Mouse (Mus musculus) kidney, adult 2 months (tissue): ENCODE results near the gene Slc3a2. TPM values are rescaled to one million over a fixed set of nuclear protein-coding genes. Genes with fewer than 3 reads are reported as not detected.
A peak's percentile ranks its signal among the peaks of the same experiment; 100 is the strongest.

Experiments used
- DNase-seq: peaks from one replicate; pipeline ENCODE4 v3.0.0; 2021
- H3K27ac ChIP-seq: fragments of 200-500 bp; 2 replicates; pipeline ENCODE4 v1.5.1; 2012; ENCODE audit warnings: low read depth, low read length, control low read depth, inconsistent platforms; ENCODE audit not compliant: insufficient read depth
- H3K27me3 ChIP-seq: fragments of 200-500 bp; replicated peaks from 2 replicates; pipeline ENCODE4 v1.6.1; 2012; ENCODE audit warnings: mild to moderate bottlenecking, moderate library complexity, low read length, inconsistent platforms; ENCODE audit not compliant: control insufficient read depth, insufficient read depth
- H3K36me3 ChIP-seq: fragments of 200-500 bp; 2 replicates; pipeline ENCODE4 v1.6.1; 2012; ENCODE audit warnings: mild to moderate bottlenecking, moderate library complexity, low read length, inconsistent platforms; ENCODE audit not compliant: control insufficient read depth, insufficient read depth
- H3K4me1 ChIP-seq: fragments of 200-500 bp; 2 replicates; pipeline ENCODE4 v1.6.1; 2011; ENCODE audit warnings: low read length; ENCODE audit not compliant: control insufficient read depth, insufficient read depth
- H3K4me3 ChIP-seq: fragments of 200-500 bp; 2 replicates; pipeline ENCODE4 v1.5.1; 2011; ENCODE audit warnings: mild to moderate bottlenecking, low read depth, low read length, control low read depth; ENCODE audit not compliant: insufficient read depth
- CTCF ChIP-seq: fragments of 200-500 bp; conservative IDR thresholded peaks from 2 replicates; pipeline ENCODE4 v1.5.1; 2011; ENCODE audit warnings: low read depth, mild to moderate bottlenecking, control low read depth, low read length, moderate library complexity, mixed read lengths; ENCODE audit not compliant: insufficient read depth, insufficient read length
- POLR2A ChIP-seq: fragments of 200-500 bp; IDR thresholded peaks from one replicate; pipeline ENCODE4 v1.6.1; 2011; ENCODE audit warnings: low read depth, low read length, control low read depth
- WGBS: fragments of 180-500 bp; shearing (Covaris S2); methylation state at CpG from one replicate; pipeline ENCODE4 v1.1.7; 2018; 5-methylcytosine and 5-hydroxymethylcytosine counted together
- polyA plus RNA-seq: library from polyadenylated mRNA; depleted of rRNA; stranded (reverse); fragments of >200 nt; gene quantifications from 2 replicates; pipeline ENCODE4 v1.2.3, GENCODE M21; 2012

Gene Slc3a2
- polyA plus RNA-seq, 1 experiment: 560 TPM

- Histone ChIP-seq H3K4me1 (peaks cover 9% of the 10 kb centered on the region; the same call in 1 of the 2 replicates), H3K27ac (peak overlapping the region; percentile 83), H3K4me3 (peak overlapping the region; percentile 81), H3K27me3 (no peaks in the 10 kb centered on the region), H3K36me3 (peaks cover 3% of the 10 kb centered on the region)
- WGBS: under 1% methylated on average over 13 of the region's 13 CpGs
- peak; percentile 91 for DNase-seq
- no peak for TF ChIP-seq CTCF
- no peak for TF ChIP-seq POLR2A
Measured at GRCm38 (mm10) chr19:8712870-8713305, 10.3 kb downstream of the Slc3a2 start.

- Histone ChIP-seq H3K27ac (peak overlapping the region; percentile 83), H3K27me3 (no peaks in the 10 kb centered on the region), H3K4me1 (peaks cover 9% of the 10 kb centered on the region; the same call in 1 of the 2 replicates), H3K4me3 (peak overlapping the region; percentile 81), H3K36me3 (peaks cover 4% of the 10 kb centered on the region)
- 32% methylated on average over 10 of the region's 10 CpGs for WGBS
- no peak for TF ChIP-seq CTCF
- TF ChIP-seq POLR2A: no peak
- DNase-seq: no peak
Measured at GRCm38 (mm10) chr19:8711949-8712869, 11.0 kb downstream of the Slc3a2 start.

GRCm38 (mm10) chr19:8711506-8711905 lies 11.7 kb downstream of the Slc3a2 start:
- 16% methylated on average over 4 of the region's 4 CpGs for WGBS
- peaks cover 4% of the 10 kb centered on the region for H3K36me3 ChIP-seq
- H3K27ac ChIP-seq: peak overlapping the region; percentile 29

GRCm38 (mm10) chr19:8710057-8710456 lies 13.1 kb downstream of the Slc3a2 start:
- Histone ChIP-seq H3K4me3 (no peak overlapping the region), H3K4me1 (peaks cover 9% of the 10 kb centered on the region; the same call in 1 of the 2 replicates), H3K36me3 (peaks cover 4% of the 10 kb centered on the region), H3K27ac (no peak overlapping the region), H3K27me3 (no peaks in the 10 kb centered on the region)
- DNase-seq: no peak
- TF ChIP-seq POLR2A (no peak), CTCF (no peak)
- 87% methylated on average over 2 of the region's 2 CpGs for WGBS

More at GRCm38 (mm10) chr19:8711506-8711905, 11.7 kb downstream of the Slc3a2 start:
- TF ChIP-seq CTCF (no peak), POLR2A (no peak)
- H3K4me1 ChIP-seq: peaks cover 9% of the 10 kb centered on the region; the same call in 1 of the 2 replicates
- peak; percentile 43 for DNase-seq
- H3K4me3 ChIP-seq: peak overlapping the region; percentile 40; the same call in 1 of the 2 replicates
- no peaks in the 10 kb centered on the region for H3K27me3 ChIP-seq

- Histone ChIP-seq H3K4me1 (peaks cover 9% of the 10 kb centered on the region; the same call in 1 of the 2 replicates), H3K4me3 (no peak overlapping the region), H3K27me3 (no peaks in the 10 kb centered on the region), H3K36me3 (peaks cover 4% of the 10 kb centered on the region), H3K27ac (no peak overlapping the region)
- DNase-seq: no peak
- TF ChIP-seq CTCF (no peak), POLR2A (no peak)
- 90% methylated on average over 8 of the region's 8 CpGs for WGBS
Measured at GRCm38 (mm10) chr19:8708954-8709353, 14.2 kb downstream of the Slc3a2 start.

- no peak overlapping the region for H3K27ac ChIP-seq
- H3K27me3 ChIP-seq: no peaks in the 10 kb centered on the region
- no peak overlapping the region for H3K4me3 ChIP-seq
- peaks cover 4% of the 10 kb centered on the region for H3K36me3 ChIP-seq
- TF ChIP-seq POLR2A (no peak), CTCF (no peak)
- 78% methylated on average over 7 of the region's 7 CpGs for WGBS
- DNase-seq: no peak
- peaks cover 8% of the 10 kb centered on the region for H3K4me1 ChIP-seq
Measured at GRCm38 (mm10) chr19:8706930-8707329, 16.2 kb downstream of the Slc3a2 start.

- no peak for DNase-seq
- 70% methylated on average over 7 of the region's 7 CpGs for WGBS
- peaks cover 3% of the 10 kb centered on the region; the same call in 1 of the 2 replicates for H3K4me1 ChIP-seq
- H3K36me3 ChIP-seq: peaks cover 4% of the 10 kb centered on the region
- H3K27ac ChIP-seq: no peak overlapping the region
- TF ChIP-seq POLR2A (no peak), CTCF (no peak)
- H3K27me3 ChIP-seq: no peaks in the 10 kb centered on the region
- no peak overlapping the region for H3K4me3 ChIP-seq
Measured at GRCm38 (mm10) chr19:8706132-8706667, 17.0 kb downstream of the Slc3a2 start.
